Mouse (Mus musculus): ENCODE data around the gene Gm27027. TPM values are rescaled to one million over a fixed set of nuclear protein-coding genes. Genes with fewer than 3 reads are reported as not detected.

Gm27027 gene
- not detected in 2 replicates for polyA plus RNA-seq (2016; fragmentation: Nextera tagmentation; extraction: Ambion mirVana)

DNA sequence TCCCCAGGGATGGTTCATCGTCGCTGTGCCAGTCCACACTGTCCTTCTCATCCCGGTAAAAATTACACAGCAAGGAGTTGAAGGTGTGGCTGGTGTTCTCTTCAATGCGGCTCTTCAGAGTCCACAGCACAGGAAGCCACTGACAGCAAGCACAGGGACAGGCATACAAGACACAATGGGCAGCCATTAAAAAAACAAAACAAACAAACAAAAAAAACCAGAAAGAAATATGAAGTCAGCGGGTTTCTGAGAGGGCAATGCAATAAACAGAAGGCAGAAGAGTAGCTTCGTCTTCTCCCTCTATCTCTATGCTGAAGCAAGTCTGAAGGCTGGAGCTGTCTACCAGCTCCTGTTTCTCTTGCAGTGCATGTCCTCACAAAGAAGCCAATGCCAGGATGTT, at the start of gene Gm27027:
Gm27027 (minus strand) TSS at position 101 of the 400 bp plus-strand sequence.
- Histone ChIP-seq H3K9me3 (no peaks in the 10 kb centered on the region), H3K36me3 (peaks cover 59% of the 10 kb centered on the region), H3K4me1 (no peaks in the 10 kb centered on the region), H3K27me3 (no peaks in the 10 kb centered on the region), H3K9ac (no peak within 1 kb of the TSS), H3K27ac (no peak within 1 kb of the TSS), H3K4me2 (replicated peaks) (no peak within 1 kb of the TSS), H3K4me3 (no peak within 1 kb of the TSS)
- WGBS = 92% methylated on average over 6 of the region's 6 CpGs
- no peak for ATAC-seq (ENCODE audit: insufficient number of reproducible peaks, insufficient read depth, low FRiP score, low TSS enrichment)

DNA sequence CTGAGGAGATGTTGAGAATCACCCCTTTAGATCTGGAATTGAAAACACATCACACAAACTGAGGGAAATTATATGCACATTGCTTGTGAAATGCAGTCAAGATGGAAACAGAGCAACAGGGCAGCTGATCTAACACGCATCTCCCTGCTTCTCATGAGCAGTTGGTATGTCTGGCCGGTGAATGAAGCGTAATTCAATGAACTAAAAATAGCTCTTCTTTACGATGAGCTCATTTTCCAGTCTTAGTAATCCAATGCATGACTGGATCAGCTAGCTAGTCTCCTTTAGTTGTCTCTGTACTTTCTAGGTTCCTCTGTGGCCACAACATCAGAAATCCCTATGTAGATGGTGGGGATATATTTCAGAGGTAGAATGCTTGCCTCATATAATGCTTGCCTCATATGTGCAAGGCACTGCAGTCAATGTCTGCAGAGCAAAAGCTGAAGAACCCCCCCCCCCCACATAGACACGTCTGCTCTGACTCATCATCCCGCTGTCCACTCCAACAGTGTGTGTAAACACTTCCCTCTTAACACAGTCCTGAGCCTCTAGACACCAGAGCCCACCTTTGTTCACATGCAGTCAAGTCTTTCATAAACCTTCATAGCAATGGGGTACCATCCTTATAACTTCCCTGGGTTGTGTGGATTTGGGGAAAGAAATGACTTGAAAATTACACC, 49.4 kb upstream of the Gm27027 start:
- 52% methylated on average over 6 of the region's 6 CpGs for WGBS
- H3K4me2 ChIP-seq (replicated peaks) = no peak overlapping the region
- H3K27ac ChIP-seq = no peak overlapping the region
- H3K36me3 ChIP-seq = no peaks in the 10 kb centered on the region
- H3K4me1 ChIP-seq = peaks cover 13% of the 10 kb centered on the region
- H3K27me3 ChIP-seq = no peaks in the 10 kb centered on the region
- no peak overlapping the region for H3K4me3 ChIP-seq
- no peaks in the 10 kb centered on the region for H3K9me3 ChIP-seq
- no peak overlapping the region for H3K9ac ChIP-seq
- no peak for ATAC-seq (ENCODE audit: insufficient number of reproducible peaks, insufficient read depth, low FRiP score, low TSS enrichment)

DNA sequence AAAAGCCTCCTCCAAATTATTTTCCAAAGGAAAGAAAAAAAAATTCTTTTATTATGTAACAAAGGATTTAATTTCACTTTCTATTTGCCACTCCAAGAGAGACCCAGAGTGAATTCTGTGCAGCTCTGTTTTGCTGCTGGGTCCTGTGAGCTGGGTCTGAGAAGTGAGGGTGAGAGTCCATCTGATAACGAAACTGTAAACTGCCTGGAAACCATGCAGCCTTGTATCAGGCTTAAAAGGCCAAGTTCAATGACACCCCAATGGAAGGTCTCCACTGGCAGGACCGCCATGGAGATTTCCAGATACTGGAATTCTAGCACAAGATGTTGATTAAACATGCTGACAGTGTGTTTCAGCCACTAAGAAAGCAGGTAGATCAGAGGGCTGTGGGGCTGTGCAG, 48.0 kb upstream of the Gm27027 start:
- Histone ChIP-seq H3K27me3 (no peaks in the 10 kb centered on the region), H3K27ac (no peak overlapping the region), H3K4me3 (no peak overlapping the region), H3K4me2 (replicated peaks) (no peak overlapping the region), H3K36me3 (no peaks in the 10 kb centered on the region), H3K9me3 (no peaks in the 10 kb centered on the region), H3K9ac (no peak overlapping the region), H3K4me1 (peaks cover 6% of the 10 kb centered on the region)
- 88% methylated on average over 2 of the region's 2 CpGs for WGBS
- ATAC-seq (ENCODE audit: insufficient number of reproducible peaks, insufficient read depth, low FRiP score, low TSS enrichment) = no peak

DNA sequence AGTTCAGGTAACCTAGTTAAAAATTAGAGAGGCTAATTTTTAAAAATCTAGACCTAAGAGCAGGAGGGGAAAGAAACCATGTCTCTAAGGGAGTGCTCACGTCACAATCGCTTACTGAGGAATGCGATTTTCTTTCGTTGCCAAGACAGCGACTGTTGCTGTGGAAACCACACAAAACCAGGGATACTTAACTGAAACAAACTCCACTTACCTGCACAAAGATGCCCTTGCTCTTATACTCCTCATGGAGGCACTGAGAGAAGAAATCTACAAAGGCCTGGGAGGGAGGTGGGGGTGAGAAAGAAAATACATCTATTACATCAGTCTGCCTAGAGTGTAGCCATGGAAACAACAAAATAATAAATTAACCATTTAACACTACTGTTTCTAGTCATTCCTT, 47.5 kb upstream of the Gm27027 start:
- Histone ChIP-seq H3K4me3 (no peak overlapping the region), H3K9ac (no peak overlapping the region), H3K27ac (no peak overlapping the region), H3K9me3 (no peaks in the 10 kb centered on the region), H3K4me2 (replicated peaks) (no peak overlapping the region), H3K36me3 (no peaks in the 10 kb centered on the region), H3K27me3 (no peaks in the 10 kb centered on the region), H3K4me1 (peaks cover under 1% of the 10 kb centered on the region)
- WGBS = 55% methylated on average over 5 of the region's 5 CpGs
- ATAC-seq (ENCODE audit: insufficient number of reproducible peaks, insufficient read depth, low FRiP score, low TSS enrichment) = no peak

DNA sequence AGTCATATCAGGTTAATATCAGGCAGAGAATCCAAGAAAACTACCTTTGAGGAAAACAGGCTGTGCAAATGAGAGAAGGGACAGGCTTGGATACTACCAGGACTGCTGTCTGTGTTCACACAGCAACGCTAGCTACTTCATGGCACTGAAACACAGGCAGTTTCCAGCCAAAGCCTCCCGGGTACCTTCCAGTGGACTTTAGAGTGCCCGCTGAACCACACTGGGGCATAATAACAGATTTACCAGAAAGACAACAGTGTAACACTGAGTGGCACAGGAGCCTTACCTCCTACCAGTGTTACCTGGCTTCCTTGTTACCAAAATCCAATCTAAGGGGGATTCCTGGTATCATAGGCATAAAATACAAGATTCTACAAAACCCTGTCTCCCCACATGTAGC, 46.3 kb upstream of the Gm27027 start:
- no peak overlapping the region for H3K9ac ChIP-seq
- H3K4me1 ChIP-seq = no peaks in the 10 kb centered on the region
- no peaks in the 10 kb centered on the region for H3K27me3 ChIP-seq
- H3K4me2 ChIP-seq (replicated peaks) = no peak overlapping the region
- WGBS = 92% methylated on average over 3 of the region's 3 CpGs
- no peak overlapping the region for H3K27ac ChIP-seq
- no peak overlapping the region for H3K4me3 ChIP-seq
- ATAC-seq (ENCODE audit: insufficient number of reproducible peaks, insufficient read depth, low FRiP score, low TSS enrichment) = no peak
- no peaks in the 10 kb centered on the region for H3K36me3 ChIP-seq
- no peaks in the 10 kb centered on the region for H3K9me3 ChIP-seq

DNA sequence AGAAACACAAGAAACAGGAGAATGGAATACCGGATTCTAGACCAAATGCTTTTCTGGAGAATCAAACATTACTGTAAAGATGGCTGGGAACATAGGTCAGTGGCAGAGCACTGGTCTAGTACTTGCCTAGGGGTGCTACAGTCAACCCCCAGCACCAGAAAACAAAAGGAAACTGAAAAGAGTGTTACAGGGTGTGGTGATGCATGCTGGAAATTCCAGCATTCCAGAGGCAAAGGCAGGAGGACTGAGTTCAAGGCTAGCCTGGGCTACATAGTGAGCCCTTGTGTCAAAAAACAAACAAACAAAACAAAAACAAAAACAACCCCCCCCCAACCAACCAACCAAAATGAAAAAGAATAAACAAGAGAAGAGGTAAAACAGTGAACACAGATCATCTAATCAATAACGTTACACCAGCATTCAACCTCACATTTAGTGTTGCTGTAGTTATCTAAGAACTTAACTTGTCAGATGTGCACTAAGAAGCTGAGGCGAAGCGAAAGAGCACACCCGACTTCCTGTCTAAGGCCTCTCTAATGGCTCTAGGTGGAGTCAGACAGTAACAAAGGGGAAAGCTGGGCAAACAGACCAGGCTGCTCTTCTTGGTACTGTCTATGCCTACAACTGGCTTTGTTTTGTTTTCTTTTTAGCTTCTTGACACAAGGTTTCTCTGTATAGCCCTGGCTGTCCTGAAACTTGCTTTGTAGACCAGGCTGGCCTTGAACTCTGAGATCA, 44.4 kb upstream of the Gm27027 start:
- 94% methylated on average over 5 of the region's 5 CpGs for WGBS
- Histone ChIP-seq H3K9me3 (no peaks in the 10 kb centered on the region), H3K4me2 (replicated peaks) (no peak overlapping the region), H3K27ac (no peak overlapping the region), H3K27me3 (no peaks in the 10 kb centered on the region), H3K9ac (no peak overlapping the region), H3K4me1 (no peaks in the 10 kb centered on the region), H3K36me3 (no peaks in the 10 kb centered on the region), H3K4me3 (no peak overlapping the region)
- no peak for ATAC-seq (ENCODE audit: insufficient number of reproducible peaks, insufficient read depth, low FRiP score, low TSS enrichment)

DNA sequence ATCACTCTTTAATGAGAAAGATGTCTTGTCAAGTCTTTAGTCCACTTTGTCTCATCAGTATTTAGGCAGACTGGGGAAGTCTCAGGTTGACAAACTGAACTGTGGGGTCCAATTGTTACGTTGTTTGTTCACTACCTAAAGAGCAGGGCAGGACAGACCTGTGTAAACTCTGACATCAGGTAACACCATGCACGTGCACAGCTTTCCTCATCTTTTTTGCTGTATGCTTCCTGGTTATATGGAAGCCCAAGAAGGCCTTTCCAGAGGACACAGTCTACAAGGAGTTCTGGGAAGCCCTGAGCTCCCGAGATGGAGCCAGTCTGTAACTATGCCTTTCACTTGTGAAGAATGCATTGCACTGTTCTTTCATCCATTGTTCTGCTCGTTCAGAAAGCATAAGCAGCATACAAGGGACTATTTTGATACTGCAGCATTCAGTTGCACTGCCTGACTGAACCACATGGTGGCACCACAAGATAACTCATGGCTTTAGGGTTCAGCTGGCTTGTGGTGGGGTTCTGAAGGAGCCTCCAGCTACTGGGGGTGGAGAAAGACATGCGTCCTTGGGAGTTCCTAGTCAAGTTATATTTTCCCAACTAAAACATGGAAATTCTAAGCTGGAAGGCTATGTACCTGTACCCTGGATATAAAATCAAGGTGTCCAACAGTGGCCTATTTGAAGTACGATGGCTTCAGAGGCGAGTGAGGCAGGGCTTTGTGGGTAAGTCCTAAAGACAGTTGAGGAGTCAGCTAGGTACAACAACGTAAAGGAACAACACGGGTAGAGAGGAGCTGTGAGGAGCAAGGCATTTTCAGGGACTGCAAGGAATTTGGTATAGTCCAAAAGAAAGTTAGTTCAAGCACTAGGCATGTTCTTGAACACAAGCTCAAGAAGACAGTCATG, 39.5 kb upstream of the Gm27027 start:
- H3K9me3 ChIP-seq = no peaks in the 10 kb centered on the region
- no peak overlapping the region for H3K27ac ChIP-seq
- H3K4me2 ChIP-seq (replicated peaks) = no peak overlapping the region
- H3K27me3 ChIP-seq = no peaks in the 10 kb centered on the region
- H3K4me1 ChIP-seq = no peaks in the 10 kb centered on the region
- 68% methylated on average over 9 of the region's 9 CpGs for WGBS
- no peak overlapping the region for H3K4me3 ChIP-seq
- peaks cover 4% of the 10 kb centered on the region; the same call in 1 of the 2 replicates for H3K36me3 ChIP-seq
- ATAC-seq (ENCODE audit: insufficient number of reproducible peaks, insufficient read depth, low FRiP score, low TSS enrichment) = peak; percentile 41; the same call in 1 of the 2 replicates
- no peak overlapping the region for H3K9ac ChIP-seq

DNA sequence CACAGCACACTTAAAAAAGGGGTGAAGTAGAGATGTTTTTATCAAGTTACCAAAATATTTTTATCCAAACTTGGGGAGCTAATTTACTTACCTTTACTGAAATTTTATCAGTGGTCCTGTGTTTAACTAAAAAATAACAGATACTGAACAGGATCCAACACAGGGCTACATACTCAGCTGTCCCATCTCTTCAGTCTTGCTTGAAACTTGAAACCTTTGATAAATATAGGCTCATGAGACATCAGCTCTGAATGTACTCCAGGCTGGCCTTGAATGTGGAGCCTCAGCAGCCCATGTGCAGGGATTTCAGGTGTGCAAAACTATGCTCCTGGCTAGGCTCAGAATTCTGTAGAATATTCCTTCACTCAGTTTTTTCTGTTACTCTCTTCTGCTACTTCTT, 34.4 kb upstream of the Gm27027 start:
- H3K27ac ChIP-seq = no peak overlapping the region
- peaks cover 4% of the 10 kb centered on the region; the same call in 1 of the 2 replicates for H3K36me3 ChIP-seq
- H3K4me3 ChIP-seq = no peak overlapping the region
- no peak overlapping the region for H3K9ac ChIP-seq
- H3K4me1 ChIP-seq = no peaks in the 10 kb centered on the region
- no peaks in the 10 kb centered on the region for H3K9me3 ChIP-seq
- no peak overlapping the region for H3K4me2 ChIP-seq (replicated peaks)
- H3K27me3 ChIP-seq = no peaks in the 10 kb centered on the region
- ATAC-seq (ENCODE audit: insufficient number of reproducible peaks, insufficient read depth, low FRiP score, low TSS enrichment) = no peak

DNA sequence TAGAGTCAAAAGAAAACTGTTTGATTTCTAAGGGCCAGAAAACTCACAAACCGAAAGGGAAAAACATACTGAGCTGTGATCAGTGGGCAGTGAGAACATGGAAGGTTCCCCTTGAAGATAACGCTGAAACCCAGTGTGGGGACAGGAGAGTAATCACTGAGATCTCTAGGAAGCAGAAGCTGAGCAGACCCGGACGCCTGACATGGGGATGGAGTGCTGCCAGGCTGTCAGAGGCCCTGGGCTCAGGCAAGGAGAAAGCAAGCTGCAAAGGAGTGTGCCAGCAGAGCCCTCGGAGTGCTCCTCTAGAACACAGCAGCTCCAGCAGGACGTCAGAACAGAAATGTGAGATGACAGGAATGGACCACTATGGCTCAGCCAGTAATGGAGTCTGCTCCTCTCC, 28.5 kb upstream of the Gm27027 start:
- no peaks in the 10 kb centered on the region for H3K27me3 ChIP-seq
- no peak for ATAC-seq (ENCODE audit: insufficient number of reproducible peaks, insufficient read depth, low FRiP score, low TSS enrichment)
- WGBS = 54% methylated on average over 6 of the region's 6 CpGs
- no peaks in the 10 kb centered on the region for H3K9me3 ChIP-seq
- no peak overlapping the region for H3K27ac ChIP-seq
- no peaks in the 10 kb centered on the region for H3K4me1 ChIP-seq
- no peak overlapping the region for H3K9ac ChIP-seq
- H3K36me3 ChIP-seq = no peaks in the 10 kb centered on the region
- no peak overlapping the region for H3K4me3 ChIP-seq
- no peak overlapping the region for H3K4me2 ChIP-seq (replicated peaks)

DNA sequence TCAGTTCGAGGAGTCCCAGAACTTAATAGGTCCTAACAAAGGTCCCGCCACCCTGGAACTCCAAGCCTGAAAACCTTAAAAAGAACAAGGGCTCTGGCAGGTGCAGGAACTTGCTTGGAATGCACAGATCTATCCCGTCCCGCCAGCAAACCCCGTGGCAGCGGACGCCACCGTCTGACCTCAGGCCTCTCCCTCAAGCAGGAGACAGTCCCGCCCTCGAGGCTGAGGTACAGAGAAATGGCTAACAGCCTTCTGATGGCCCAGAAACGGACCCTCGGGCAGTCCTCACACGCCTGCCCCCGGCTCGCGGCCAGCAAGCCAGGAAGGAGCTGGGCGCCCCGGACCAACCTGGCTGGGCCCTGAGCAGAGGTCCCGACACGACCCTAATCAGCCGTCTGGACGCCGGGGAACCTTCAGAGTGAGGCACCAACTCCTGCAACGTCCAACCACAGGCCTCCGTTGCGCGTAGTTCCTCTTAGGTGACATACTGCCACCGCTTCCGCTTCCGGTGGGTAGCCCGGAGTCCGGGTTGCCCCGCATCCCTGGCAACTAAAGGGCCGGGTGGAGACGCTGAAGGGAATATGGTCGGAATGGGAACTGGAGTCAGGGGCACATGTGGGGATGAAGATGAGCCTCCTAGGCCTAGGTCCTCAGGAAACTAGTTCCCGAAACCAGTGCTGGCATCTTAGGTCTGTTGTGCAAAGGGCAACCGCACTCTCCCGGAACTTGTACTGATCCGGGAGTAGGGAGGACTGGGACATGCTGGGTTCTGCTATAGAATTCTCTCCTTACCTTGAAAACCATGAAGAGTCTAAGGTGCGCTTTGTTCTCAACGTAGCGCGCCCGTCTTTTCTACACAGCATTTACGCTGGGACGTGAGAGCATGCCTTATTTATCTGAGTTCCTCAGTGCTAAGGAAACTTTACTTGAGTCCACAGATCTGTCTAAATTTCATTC, 14.5 kb upstream of the Gm27027 start, which contains the start of gene Alkbh3:
Alkbh3 (minus strand) TSS at position 473 of the 957 bp plus-strand sequence.
- Histone ChIP-seq H3K9ac (peak within 1 kb of the TSS; percentile 82), H3K36me3 (peaks cover 26% of the 10 kb centered on the region), H3K9me3 (no peaks in the 10 kb centered on the region), H3K4me1 (peaks cover 5% of the 10 kb centered on the region), H3K27ac (no peak within 1 kb of the TSS), H3K4me2 (replicated peaks) (peak within 1 kb of the TSS; percentile 75), H3K27me3 (no peaks in the 10 kb centered on the region), H3K4me3 (peak within 1 kb of the TSS; percentile 85)
- WGBS = 4% methylated on average over 47 of the region's 47 CpGs
- ATAC-seq (ENCODE audit: insufficient number of reproducible peaks, insufficient read depth, low FRiP score, low TSS enrichment) = peak; percentile 94

DNA sequence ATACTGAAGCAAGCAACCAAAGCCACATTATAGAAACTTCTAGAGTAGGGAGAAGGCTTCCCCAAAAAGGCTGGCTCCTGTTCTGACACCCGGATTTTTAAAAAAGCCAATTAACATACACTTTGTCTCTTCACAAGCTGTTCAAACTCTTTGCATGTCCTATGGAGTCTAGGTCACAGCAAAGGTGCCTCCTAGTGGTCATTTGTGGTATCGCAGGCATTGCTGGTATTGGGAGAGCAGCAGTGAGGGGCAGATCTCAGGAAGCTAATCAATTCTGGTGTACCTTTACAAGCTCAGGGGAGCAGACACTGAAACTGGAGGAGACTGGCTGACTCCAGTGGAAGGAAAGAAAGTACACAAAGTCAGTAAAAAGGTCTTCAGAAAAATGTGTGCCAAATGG, 6.2 kb upstream of the Gm27027 start:
- Histone ChIP-seq H3K4me2 (replicated peaks) (no peak overlapping the region), H3K27me3 (no peaks in the 10 kb centered on the region), H3K4me1 (no peaks in the 10 kb centered on the region), H3K27ac (no peak overlapping the region), H3K4me3 (no peak overlapping the region), H3K9ac (no peak overlapping the region), H3K36me3 (peaks cover 55% of the 10 kb centered on the region), H3K9me3 (no peaks in the 10 kb centered on the region)
- no peak for ATAC-seq (ENCODE audit: insufficient number of reproducible peaks, insufficient read depth, low FRiP score, low TSS enrichment)
- 9% methylated on average over 2 of the region's 2 CpGs for WGBS
